Comparison of ENCODE assay signal across 14 mouse cellular contexts in genomic region chr1:133235909-133236308, GRCm38 (mm10).
A peak's percentile ranks its signal among the peaks of the same experiment; 100 is the strongest.
DNase-seq lines count a peak whose midpoint lies in the region; ATAC-seq and TF ChIP-seq lines count a peak whose summit lies in the region.
"Had no signal": no experiment of that assay in that cellular context is flagged by ENCODE, and none has a peak within 500 bp of the region (broad histone marks: within the 10 kb centered on the region; RNA-seq: fewer than 3 reads in every experiment).

No protein-coding gene starts in this region.

- no peaks in the 10 kb centered on the region for H3K9me3 ChIP-seq in heart, postnatal 0 days (replicated peaks; ENCODE audit: control insufficient read depth, low read length)
- H3K9me3 ChIP-seq: neural tube, embryonic 15.5 days had no signal

- 65% methylated on average over 5 of the region's 5 CpGs for WGBS in heart, postnatal 0 days

- TF ChIP-seq CTCF in heart, postnatal 0 days (IDR thresholded peaks at IDR 0.05; ENCODE audit: low read depth): no peak

- peak overlapping the region; percentile 91 for H3K27ac ChIP-seq in heart, postnatal 0 days (ENCODE audit: low read depth)
- H3K27ac ChIP-seq: neural tube, embryonic 15.5 days had no signal

- no peak overlapping the region for H3K4me3 ChIP-seq in heart, postnatal 0 days (ENCODE audit: low read depth, low read length)
- H3K4me3 ChIP-seq: neural tube, embryonic 15.5 days had no signal

- H3K9ac ChIP-seq in heart, postnatal 0 days (replicated peaks; ENCODE audit: low read depth, low read length): no peak overlapping the region
- H3K9ac ChIP-seq: neural tube, embryonic 15.5 days had no signal

- no peaks in the 10 kb centered on the region for H3K36me3 ChIP-seq in heart, postnatal 0 days (replicated peaks; ENCODE audit: control insufficient read depth, insufficient read depth, low read length)
- H3K36me3 ChIP-seq: neural tube, embryonic 15.5 days had no signal

- DNase-seq in adrenal gland, adult (ENCODE audit: inconsistent age in 2 of 2, low spot score in 1 of 2): peak; percentile 86 to 90
- no peak for DNase-seq in adrenal gland, postnatal 4 days (ENCODE audit: low spot score in 2 of 2)
- DNase-seq in heart, postnatal 0 days (ENCODE audit: low spot score): no peak
- DNase-seq in heart, postnatal 36 days: no peak
- DNase-seq in lung, postnatal 10 days: peak; percentile 36
- no peak for DNase-seq in lung, adult 18-20 months
- DNase-seq in kidney, postnatal 14 days: peak; percentile 82
- no peak for DNase-seq in right cerebral cortex, adult 2 months (ENCODE audit: low spot score in 2 of 2)
- DNase-seq: cerebellum, postnatal 10 days; gastrocnemius, postnatal 36 days; layer of hippocampus, adult 9-11 months; thymus, postnatal 4 days had no signal

- no peaks in the 10 kb centered on the region for H3K27me3 ChIP-seq in heart, postnatal 0 days (ENCODE audit: control insufficient read depth, insufficient read depth, low read length)
- H3K27me3 ChIP-seq: neural tube, embryonic 15.5 days had no signal

- intact Hi-C loops in heart, postnatal 36 days (cut with DNase I): no loop called here

- TF ChIP-seq EP300 in heart, postnatal 0 days (IDR thresholded peaks at IDR 0.05; ENCODE audit: low read depth): no peak

- peaks cover 33% of the 10 kb centered on the region for H3K4me1 ChIP-seq in heart, postnatal 0 days (ENCODE audit: control insufficient read depth, insufficient read depth)

- H3K4me2 ChIP-seq in heart, postnatal 0 days (ENCODE audit: low read depth, low read length): no peak overlapping the region
- H3K4me2 ChIP-seq: liver, embryonic 11.5 days; neural tube, embryonic 15.5 days had no signal

- no peak for ATAC-seq in heart, postnatal 0 days (ENCODE audit: insufficient read depth, low read depth)

Comparison
In these comparisons a context has a peak if more than half of its experiments do, and no peak if none do; other contexts are left out.
1. DNase-seq: peak in adrenal gland, adult (2 of 2), lung, postnatal 10 days (single experiment) and kidney, postnatal 14 days (single experiment); none in adrenal gland, postnatal 4 days (0 of 2), heart, postnatal 0 days (single experiment), heart, postnatal 36 days (0 of 2), lung, adult 18-20 months (0 of 2) and right cerebral cortex, adult 2 months (0 of 2).